Mouse (Mus musculus) forelimb bud, embryonic 11.5 days (tissue): Measurements from ENCODE around the gene Trim58.
A peak's percentile ranks its signal among the peaks of the same experiment; 100 is the strongest.

Source experiments
- DNase-seq: peaks from one replicate; pipeline ENCODE4 v3.0.0-alpha.2; 2012; ENCODE audit warnings: low read depth, low spot score

The Trim58 gene

DNA sequence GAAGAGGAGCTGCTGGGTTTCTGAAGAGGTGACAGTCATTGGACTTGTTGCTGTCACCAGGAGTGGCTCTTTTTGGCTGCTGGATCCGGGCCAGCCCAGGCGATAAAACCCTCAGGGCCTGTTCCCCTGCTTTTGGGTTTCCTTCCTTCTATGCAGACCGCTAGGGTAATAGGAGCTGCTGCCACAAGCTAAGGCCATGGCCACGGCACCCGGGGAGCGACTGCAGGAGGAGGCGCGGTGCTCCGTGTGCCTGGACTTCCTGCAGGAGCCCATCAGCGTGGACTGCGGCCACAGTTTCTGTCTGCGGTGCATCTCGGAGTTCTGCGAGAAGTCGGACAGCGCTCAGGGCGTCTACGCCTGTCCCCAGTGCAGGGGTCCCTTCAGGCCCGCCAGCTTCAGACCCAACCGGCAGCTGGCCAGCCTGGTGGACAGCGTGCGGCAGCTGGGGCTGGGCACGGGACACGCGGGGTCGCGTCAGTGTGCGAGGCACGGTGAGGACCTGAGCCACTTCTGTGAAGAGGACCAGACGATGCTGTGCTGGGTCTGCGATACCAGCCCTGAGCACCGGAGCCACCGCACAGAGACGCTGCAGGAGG, at the start of gene Trim58:
TSS of gene Trim58 (plus strand) at position 194 of the 596 bp plus-strand sequence.
- DNase-seq, result peak; percentile 17

DNA sequence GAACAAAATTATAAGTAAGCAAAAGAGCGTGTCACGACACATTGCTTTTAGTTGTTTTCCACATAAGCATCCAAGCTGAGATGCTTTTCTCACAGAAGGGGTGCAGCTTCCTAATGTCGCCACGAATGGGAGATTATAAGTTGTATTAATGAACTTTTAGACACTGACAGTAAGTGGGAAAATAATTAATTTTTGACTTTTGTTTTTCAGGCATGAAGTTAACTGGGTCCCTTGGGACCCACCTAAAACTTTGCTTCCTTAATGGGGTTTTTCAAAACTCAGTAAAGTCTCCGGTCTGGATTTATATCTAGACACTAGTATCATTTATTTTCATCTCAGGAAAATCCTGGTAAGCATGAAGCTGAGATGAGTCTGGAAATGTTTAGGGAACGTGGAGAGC, 45.5 kb upstream of the Trim58 start, which contains the start of gene Olfr324:
TSS of gene Olfr324 (plus strand) at position 301 of the 400 bp plus-strand sequence.
- no peak for DNase-seq

DNA sequence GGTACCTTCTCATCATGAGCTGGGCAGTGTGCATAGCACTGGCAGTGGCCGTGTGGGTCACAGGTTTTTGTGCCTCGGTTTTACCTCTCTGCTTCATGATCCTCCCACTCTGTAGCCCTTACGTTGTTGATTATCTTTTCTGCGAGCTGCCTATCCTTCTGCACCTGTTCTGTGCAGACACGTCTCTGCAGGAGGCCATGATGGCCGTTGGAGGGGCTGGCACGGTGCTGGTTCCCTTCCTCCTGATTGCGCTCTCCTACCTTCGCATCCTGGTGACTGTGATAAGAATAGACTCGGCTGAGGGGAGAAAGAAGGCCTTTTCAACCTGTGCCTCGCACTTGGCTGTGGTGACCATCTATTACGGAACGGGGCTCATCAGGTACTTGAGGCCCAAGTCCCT, 42.4 kb upstream of the Trim58 start:
- no peak for DNase-seq

DNA sequence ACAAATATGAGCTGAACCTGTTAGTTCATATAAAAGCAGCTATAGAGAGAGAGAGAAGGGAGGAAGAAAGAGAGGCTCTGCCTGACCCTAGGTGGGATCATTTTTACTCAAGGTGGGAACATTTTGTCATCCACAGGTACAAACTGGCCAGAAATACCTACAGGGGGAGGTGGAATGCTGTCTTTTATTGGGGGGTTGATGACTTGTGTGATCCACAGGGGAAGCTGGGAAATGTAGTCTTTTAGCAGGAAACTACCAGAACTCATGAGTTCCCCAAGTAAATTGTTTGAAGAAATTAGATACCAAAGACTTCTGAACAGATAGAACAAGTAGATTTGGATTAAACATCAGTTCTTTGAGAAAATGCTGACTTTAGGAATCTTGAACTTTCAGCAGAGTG, 38.2 kb upstream of the Trim58 start:
- no peak for DNase-seq

DNA sequence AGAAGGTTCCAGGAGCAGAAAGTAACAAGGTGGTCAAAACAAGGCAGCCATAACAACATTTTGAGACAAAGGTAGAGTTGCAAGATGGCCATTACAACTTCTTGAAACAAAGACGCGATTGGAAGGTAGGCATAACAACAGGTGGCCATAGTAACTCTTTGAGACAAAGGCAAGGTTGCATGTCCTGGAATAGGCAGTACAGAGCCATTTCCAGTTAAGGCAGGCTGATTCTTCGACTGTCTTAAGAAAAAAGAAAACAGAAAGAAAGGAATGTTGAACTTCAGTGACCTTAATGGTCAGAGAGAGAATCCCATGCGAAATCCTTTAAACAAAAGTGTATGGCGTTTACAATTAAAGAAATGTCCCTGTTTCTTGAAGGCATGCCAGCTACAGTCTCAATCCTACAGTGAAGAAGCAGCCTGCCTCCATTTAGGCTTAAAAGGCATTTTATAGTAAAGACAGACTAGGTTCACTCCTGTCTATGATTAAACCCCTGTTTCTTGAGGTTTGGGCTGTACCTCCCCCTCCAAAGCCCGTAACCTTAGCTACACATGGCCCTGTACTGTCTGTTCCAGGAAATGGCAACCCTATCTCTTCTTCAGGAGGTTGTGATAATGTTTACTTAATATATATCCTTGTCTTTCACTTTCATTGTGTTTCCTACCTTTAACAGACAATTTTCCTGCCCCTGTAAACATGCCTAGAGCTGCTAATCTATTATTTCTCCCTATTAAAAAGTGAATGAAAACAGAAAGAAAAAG, 37.3 kb upstream of the Trim58 start:
- no peak for DNase-seq

DNA sequence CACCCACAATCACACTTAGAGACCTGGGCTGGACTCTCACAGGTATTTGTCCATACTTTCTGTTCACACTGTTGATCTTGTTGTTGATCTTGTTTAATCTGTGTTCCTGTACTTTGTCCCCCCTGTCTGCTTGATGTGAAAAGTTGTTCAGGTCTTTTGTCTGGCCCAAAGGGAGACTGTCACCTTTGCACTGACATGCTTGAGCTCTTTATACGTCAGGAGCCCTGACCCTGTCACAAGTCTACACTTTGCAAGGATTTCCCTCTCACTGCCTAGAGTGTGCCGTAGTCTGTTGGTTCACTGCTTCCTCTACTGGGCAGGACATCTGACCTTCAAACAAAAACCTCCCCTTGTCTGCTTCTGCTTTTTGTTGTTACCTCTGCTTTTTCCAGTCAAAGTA, 35.6 kb upstream of the Trim58 start:
- no peak for DNase-seq

DNA sequence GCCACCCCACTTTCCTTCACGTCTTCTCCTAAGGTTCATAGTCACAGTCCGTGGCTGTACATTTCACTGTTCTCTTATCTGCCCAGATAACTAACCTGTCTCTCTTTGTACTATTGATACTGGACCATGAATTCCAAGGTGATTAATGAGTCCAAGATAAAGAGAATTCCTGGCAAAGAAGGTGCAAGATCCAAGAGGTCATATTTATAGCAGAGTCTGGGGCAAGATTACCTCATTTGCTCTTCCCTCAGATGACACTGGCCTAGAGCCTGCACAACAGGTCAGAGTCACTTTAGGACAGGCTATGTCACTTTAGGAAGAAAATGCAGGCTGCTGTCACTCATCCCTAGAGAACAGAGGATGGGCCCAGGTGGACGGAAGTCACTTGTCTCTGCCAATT, 35.0 kb upstream of the Trim58 start:
- no peak for DNase-seq

DNA sequence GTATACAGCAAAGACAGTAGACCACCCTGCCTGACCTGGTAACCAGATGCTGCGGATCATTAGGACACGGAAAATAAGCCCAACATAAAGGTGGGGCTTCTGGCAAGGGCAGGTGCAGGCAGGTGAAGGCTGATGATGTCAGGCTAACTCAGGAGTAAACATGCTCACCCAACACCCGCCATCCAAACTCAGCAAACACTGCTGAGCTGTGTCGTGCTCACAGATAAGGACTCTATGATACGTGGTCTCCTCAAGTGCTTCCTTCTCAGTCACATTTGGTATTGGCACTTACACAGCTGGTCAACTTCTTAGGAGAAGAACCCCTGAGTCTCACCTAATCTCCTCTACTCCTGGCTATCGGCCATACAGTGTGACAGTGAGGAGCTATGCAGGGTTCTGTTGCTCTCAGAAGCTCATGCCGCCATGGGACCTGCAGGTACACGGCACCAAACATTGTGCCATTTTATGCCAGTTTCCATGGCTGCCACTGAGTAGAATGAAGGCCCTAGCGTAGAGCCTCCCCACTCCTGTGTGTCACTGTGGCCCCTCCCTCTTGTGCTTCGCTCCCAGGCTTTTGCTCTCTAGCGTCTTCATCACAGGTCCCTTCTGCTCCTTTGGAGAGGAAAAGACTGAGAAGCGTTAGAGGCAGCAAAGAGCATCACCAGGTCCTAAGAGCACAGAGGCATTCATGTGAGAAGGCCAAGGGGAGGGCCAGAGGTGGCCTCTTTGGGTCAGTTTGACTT, 33.9 kb upstream of the Trim58 start:
- DNase-seq, result no peak

DNA sequence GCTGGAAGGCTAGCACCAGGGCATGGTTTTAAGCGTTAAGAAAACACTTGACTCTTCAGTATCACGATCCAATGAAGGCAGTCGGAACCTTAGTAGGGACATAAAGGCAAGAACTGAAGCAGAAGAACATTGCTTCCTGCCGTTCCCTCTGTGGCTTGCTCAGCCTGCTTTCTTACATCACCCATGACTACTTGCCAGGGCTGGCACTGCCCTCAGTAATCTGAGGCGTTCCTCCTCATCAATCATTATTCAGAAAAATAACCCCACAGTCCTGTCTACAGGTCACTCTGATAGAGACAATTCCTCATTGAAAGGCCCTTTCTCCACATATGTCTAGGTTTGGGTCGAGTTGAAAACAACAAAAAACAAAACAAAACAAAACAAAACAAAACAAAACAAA, 33.2 kb upstream of the Trim58 start:
- DNase-seq, result no peak

DNA sequence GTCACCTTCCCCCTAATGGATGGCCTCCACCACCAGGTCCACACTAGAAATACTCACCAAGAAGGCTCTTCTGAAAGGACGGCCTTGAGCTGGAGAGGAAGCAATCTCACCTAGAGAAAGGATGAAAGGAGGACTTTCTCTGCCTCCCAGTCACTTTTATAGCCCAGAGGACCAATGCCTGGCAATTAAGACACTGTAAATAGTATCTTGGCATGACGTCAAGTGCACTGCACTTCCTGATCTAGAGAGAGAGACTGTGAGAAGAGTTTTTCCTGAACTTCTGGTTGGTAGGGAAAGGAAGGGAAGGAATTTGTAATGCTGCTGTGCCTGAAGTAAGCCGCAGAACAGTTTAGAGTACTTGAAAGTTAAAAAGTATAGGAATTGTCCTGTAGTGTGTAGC, 26.9 kb upstream of the Trim58 start:
- DNase-seq, result no peak

DNA sequence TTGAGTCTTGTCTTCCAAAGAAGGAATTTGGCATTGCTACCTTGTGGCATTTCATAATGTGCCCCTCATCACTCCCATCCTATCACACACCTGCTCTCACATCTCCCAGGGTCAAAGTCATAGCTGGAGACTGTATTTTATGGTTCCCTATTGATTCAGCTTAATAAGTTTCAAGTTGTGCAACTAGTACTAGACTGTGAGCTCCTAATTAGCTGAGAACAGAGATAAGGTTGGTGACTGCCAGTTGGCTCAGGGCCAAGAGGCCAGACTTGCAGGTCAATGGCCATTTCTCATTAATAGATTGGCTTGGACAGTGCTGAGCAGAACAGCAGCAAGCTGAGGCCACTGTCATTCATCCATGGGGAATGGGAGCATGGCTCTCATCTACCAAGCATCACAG, 25.7 kb upstream of the Trim58 start:
- no peak for DNase-seq

DNA sequence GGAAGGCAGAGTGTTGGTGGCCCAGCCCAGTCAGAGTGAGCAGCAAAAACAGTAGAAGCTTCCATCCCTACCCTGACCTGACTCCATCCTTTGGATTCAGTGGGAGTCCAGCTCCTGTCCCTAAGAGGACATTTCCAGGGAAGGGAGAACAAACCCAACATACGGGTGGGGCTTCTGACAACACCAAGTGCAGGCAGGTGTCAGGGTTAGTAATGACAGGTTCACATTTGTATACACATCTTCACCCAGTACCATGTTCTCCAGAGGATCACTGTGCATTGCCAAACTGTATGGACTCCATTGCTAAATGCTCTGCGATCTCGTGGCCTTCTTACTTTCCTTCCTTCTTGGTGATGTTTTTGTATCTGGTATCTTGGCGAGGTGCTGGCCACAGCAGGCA, 24.3 kb upstream of the Trim58 start, which contains the start of gene 2210407C18Rik:
TSS of gene 2210407C18Rik (minus strand) at position 101 of the 400 bp plus-strand sequence.
- no peak for DNase-seq

DNA sequence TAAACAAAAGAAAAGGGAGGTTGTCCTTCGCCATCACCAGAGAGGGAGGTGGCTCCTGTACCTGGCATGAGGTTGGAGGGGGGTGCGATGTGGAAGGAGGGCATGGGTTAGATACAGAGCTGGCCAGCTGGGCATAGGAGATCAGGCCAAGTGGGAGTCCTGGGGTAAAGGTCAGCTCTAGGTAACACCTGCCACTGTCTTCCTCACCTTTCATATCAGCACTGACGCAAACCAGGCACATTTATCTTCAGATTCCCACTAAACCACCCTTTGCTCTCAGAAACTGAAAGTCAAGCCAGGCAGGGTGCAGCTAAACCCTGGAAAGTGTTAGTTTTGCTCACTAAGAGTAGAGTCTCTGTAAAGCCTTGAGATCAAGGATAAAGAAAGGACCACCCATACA, 21.9 kb upstream of the Trim58 start:
- no peak for DNase-seq

DNA sequence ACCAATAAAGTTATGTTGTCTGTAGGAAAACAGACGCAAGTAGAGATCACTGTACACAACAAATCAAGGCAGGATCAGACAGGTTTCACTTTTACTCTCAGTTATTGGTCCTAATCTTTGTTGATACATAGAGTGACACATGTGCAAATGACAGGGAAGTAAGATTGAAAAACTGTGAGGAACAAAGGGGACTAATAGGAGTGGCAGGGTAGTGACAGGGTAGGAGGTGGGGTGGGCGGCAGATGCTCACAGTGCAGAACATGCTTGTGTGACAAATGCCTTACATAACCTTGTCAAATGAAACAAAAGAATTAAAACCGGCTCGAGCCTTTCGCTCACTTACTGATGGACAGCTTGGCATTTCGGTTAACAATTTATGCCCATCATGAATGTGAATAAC, 21.5 kb upstream of the Trim58 start:
- no peak for DNase-seq

DNA sequence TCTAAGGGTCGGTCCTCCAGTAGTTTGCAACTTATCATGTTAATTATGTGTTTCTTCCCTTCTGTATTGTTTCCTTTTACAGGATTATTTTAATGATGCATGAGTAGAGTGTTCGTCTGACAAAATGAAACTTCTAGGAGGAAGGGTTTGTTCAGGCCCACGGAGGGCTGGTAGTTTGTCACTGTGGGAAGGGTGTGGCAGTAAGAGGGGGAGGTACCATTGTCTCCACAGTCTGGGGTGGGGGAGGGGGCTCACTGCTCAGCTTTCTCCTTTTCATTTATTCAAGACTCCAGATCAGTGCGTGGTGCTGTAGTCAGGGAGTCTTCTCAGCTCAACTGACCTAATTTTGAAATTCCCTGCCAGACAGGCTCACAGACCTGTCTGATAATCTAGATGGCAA, 14.1 kb upstream of the Trim58 start:
- no peak for DNase-seq

DNA sequence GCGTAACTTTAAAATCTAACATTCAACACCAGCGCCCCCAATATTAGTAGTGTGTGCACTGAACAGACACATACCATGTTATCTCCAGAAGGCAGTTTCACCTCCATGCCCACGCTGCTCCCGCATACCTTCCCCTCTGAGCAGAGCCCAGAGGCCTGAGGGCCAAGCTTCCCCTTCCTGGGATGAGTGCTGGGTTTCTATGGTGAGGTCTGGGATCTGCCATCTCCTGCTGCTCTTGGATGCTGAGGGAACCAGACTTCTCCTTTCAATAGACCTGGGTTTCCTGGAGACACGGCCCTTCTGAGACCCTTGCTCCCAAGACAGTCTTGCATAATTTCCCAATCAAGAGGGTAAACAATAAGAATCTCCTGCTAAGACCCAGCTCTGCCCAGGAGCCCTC, 9.9 kb upstream of the Trim58 start, which contains the start of gene Olfr323:
TSS of gene Olfr323 (minus strand) at position 101 of the 400 bp plus-strand sequence.
- DNase-seq, result no peak

DNA sequence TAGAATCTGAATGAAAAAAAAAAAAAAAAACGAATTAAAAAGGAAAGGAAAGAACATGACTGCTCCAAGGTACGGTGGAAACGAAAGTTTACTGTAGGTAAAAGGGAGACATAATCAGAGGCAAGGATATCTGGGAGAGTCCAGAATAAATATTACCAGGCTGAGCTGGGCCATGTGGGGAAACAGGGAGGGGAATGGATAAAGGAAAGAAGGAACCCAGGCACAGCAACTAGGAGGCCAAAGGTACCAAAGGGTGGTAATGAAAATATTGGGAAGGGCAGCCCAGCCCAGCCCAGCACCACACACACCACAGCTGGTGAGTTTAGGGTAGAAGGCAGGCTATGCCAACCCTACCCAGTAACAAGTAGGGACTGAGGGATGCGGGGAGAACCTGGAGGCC, 5.4 kb upstream of the Trim58 start:
- DNase-seq, result no peak

DNA sequence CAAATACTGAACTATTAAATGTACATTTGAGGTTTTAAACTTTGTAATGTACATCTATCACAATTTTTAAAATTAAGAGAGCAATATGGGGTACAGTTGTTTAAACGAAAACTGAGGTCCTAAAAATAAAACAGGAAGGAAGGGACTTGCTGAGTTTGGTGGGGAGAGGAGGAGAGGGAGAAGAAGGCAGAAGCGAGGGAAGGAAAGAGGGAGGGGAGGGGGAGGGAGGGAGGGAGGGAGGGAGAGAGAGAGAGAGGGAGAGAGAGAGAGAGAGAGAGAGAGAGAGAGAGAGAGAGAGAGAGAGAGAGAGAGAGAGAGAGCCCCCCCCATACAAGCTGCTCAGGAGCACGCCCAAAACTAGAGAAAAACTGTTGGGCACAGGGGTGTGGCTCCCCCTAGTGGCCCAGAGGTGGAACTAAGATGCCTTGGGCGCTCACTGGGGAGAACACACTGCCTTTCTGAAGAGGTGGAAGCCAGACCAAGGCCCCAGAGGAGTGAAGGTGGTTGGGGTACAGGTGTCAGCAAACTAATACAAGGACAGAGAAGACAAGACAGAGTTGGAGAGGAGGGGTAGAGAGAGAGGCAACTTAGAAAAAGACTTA, 3.8 kb upstream of the Trim58 start:
- DNase-seq, result peak; percentile 63

DNA sequence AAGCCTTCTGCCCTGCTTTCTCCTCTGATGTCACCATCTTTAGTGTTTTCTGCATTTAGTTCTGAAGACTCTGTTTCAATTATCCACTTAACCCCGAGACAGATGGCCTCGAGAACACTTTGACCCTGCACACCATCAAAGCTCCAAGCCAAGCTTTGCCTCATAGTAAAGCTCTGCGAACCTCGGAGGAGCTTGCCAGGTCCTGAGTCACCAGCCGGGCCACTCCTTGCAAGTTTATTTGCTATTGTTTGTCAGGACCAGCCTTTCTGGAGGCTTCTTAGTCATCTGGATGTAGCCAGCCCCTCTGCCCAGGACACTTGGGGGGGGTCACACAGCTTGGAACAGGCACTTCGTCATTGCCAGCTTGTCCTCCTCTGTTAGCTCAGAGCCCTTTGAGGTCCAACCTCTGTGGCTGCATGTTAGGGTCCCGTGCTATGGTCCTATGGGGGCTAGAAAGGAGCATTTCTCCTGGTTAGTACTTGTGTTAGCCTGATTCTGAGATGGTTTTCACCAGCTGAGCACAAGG, 2.0 kb upstream of the Trim58 start:
- DNase-seq, result no peak

DNA sequence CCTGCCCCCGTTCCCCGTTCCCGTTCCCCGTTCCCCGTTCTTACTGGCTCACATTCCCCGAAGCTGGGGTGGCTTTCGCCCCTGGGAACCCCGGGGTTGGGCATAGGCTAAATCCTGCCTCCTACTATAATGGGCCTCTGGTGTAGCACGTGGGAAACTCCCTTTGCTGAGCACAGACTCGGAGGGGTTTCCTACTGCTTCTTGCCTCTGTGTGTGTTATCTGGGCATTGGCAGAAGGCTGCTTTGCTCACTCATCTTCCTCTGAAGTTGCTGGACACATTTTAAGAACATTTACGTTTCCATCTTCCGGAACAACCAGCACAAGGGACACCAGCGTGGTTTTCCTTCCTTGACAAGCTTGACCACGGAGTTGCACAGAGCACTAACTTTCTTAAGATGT, 792 bp downstream of the Trim58 start:
- no peak for DNase-seq

DNA sequence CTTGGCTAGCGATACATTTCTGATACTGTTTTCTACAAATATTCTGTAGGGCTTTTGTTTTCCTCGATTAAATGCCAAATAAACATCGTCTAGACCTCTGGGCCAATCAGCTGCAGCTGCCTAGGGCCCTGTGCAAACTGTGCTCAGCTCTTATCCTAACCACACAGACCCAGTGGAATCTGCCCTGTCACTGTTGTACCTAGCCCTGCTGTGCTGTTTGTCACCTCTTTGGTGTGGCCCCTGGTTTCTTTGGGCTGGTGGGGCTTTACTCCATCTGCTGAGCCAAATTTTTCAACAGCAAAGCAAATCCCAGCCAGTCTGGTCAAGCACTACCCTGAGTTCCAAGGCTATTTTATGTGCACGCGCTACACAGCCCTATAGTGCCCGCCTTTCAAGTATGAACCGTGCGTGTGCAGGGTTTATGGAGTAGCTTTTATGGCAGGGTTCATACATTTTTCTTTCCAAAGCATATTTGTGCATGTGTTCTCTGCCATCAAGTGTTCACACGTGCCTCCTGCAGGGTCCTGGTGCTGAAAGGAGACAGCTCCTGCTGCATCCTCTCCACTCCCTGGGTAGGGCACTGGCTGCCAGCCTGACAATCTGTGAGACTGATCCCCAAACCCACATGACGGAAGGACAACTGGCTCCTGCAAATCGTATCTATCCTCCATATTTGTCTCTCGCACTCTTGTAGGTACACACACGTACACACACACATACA, 1.5 kb downstream of the Trim58 start:
- no peak for DNase-seq
